10 mouse cellular contexts compared by ENCODE assay signal in genomic region chr2:35174100-35174499, GRCm38 (mm10). TPM values are rescaled to one million over a fixed set of nuclear protein-coding genes. Genes with fewer than 3 reads are reported as not detected.
DNase-seq lines count a peak whose midpoint lies in the region; ATAC-seq and TF ChIP-seq lines count a peak whose summit lies in the region.
"Had no signal": no experiment of that assay in that cellular context is flagged by ENCODE, and none has a peak within 500 bp of the region (broad histone marks: within the 10 kb centered on the region; RNA-seq: fewer than 3 reads in every experiment).

No protein-coding gene starts in this region.

- H3K9me3 ChIP-seq in kidney, embryonic 16.5 days (ENCODE audit: low read length) = no peaks in the 10 kb centered on the region
- no peaks in the 10 kb centered on the region; the same call in 1 of the 2 replicates for H3K9me3 ChIP-seq in ES-E14 (ENCODE audit: control insufficient read depth, insufficient read depth, low read depth, low read length)
- no peaks in the 10 kb centered on the region for H3K9me3 ChIP-seq in limb, embryonic 12.5 days
- H3K9me3 ChIP-seq: hindbrain, embryonic 13.5 days; midbrain, embryonic 13.5 days had no signal

- H3K27me3 ChIP-seq in kidney, embryonic 16.5 days (ENCODE audit: insufficient read depth, low read length) = no peaks in the 10 kb centered on the region
- no peaks in the 10 kb centered on the region for H3K27me3 ChIP-seq in limb, embryonic 12.5 days
- H3K27me3 ChIP-seq: hindbrain, embryonic 13.5 days; midbrain, embryonic 13.5 days had no signal

- no peak overlapping the region for H3K4me3 ChIP-seq in kidney, embryonic 16.5 days (ENCODE audit: low read length)
- H3K4me3 ChIP-seq in ES-E14 (ENCODE audit: insufficient read depth in 1 of 2, low read depth in 1 of 2, low read length in 2 of 2, poor library complexity in 1 of 2, severe bottlenecking in 1 of 2) = no peak overlapping the region
- no peak overlapping the region for H3K4me3 ChIP-seq in brown adipose tissue, adult 24 weeks (ENCODE audit: insufficient read depth, low read depth, low read length)
- H3K4me3 ChIP-seq in limb, embryonic 12.5 days (replicated peaks) = no peak overlapping the region
- H3K4me3 ChIP-seq: hindbrain, embryonic 13.5 days; midbrain, embryonic 13.5 days had no signal

- H3K36me3 ChIP-seq in kidney, embryonic 16.5 days (ENCODE audit: insufficient read depth, low read length) = peaks cover 74% of the 10 kb centered on the region
- peaks cover 40% of the 10 kb centered on the region for H3K36me3 ChIP-seq in ES-E14 (ENCODE audit: control insufficient read depth, insufficient read depth, low read length, poor library complexity, severe bottlenecking)
- peaks cover 97% of the 10 kb centered on the region for H3K36me3 ChIP-seq in limb, embryonic 12.5 days

- 25% methylated on average over 5 of the region's 5 CpGs for WGBS in kidney, embryonic 16.5 days
- WGBS in limb, embryonic 12.5 days = 31% methylated on average over 5 of the region's 5 CpGs

- 0 out of 2 replicates have a peak, but pooled peaks have one; percentile 40 for ATAC-seq in kidney, embryonic 16.5 days (ENCODE audit: low FRiP score, low TSS enrichment)
- peak; percentile 37; the same call in 1 of the 2 replicates for ATAC-seq in limb, embryonic 12.5 days (ENCODE audit: insufficient number of reproducible peaks, insufficient read depth, low FRiP score, low TSS enrichment, low read depth)
- ATAC-seq: forebrain, embryonic 14.5 days; midbrain, embryonic 13.5 days had no signal

- H3K4me2 ChIP-seq in kidney, embryonic 16.5 days (replicated peaks; ENCODE audit: low read depth, low read length) = no peak overlapping the region
- H3K4me2 ChIP-seq in limb, embryonic 12.5 days = no peak overlapping the region
- H3K4me2 ChIP-seq: hindbrain, embryonic 13.5 days; midbrain, embryonic 13.5 days had no signal

- H3K27ac ChIP-seq in kidney, embryonic 16.5 days (ENCODE audit: low read length) = peak overlapping the region; percentile 71; the same call in 1 of the 2 replicates
- no peak overlapping the region for H3K27ac ChIP-seq in ES-E14 (ENCODE audit: insufficient read depth, low read depth, low read length, poor library complexity, severe bottlenecking)
- H3K27ac ChIP-seq in brown adipose tissue, adult 24 weeks (replicated peaks; ENCODE audit: low read depth, low read length) = 0 out of 2 replicates have a peak overlapping the region, but pooled peaks have one; percentile 52
- H3K27ac ChIP-seq in limb, embryonic 12.5 days = peak overlapping the region; percentile 45; the same call in 1 of the 2 replicates
- H3K27ac ChIP-seq: hindbrain, embryonic 13.5 days; midbrain, embryonic 13.5 days had no signal

- H3K4me1 ChIP-seq in kidney, embryonic 16.5 days (ENCODE audit: insufficient read depth, low read length) = peaks cover 3% of the 10 kb centered on the region; the same call in 1 of the 2 replicates
- no peaks in the 10 kb centered on the region for H3K4me1 ChIP-seq in ES-E14 (ENCODE audit: control insufficient read depth in 2 of 2, insufficient read depth in 2 of 2, low read length in 2 of 2, poor library complexity in 1 of 2)
- H3K4me1 ChIP-seq in brown adipose tissue, adult 24 weeks (ENCODE audit: control insufficient read depth, insufficient read depth, insufficient read length, low read length) = peaks cover 4% of the 10 kb centered on the region
- H3K4me1 ChIP-seq in limb, embryonic 12.5 days (replicated peaks) = 0 out of 2 replicates have a peak, but pooled peaks cover 4% of the 10 kb centered on the region
- H3K4me1 ChIP-seq: hindbrain, embryonic 13.5 days; midbrain, embryonic 13.5 days had no signal

- no peak for DNase-seq in kidney, adult 18-20 months
- no peak for DNase-seq in ES-E14 (ENCODE audit: low read depth, low spot score)
- DNase-seq in cerebellum, postnatal 10 days = no peak
- no peak for DNase-seq in layer of hippocampus, postnatal 36 days

- in situ Hi-C loops in ES-E14 (cut with MboI; ENCODE audit: low sequenced_read_pairs in 2 of 2, unreplicated experiment in 2 of 2) = no loop called here

- H3K9ac ChIP-seq in kidney, embryonic 16.5 days (replicated peaks; ENCODE audit: low read length) = no peak overlapping the region
- peak overlapping the region; percentile 31; the same call in 1 of the 2 replicates for H3K9ac ChIP-seq in ES-E14 (ENCODE audit: insufficient read depth, low read depth, low read length, poor library complexity, severe bottlenecking)
- no peak overlapping the region for H3K9ac ChIP-seq in limb, embryonic 12.5 days (replicated peaks)
- H3K9ac ChIP-seq: hindbrain, embryonic 13.5 days; midbrain, embryonic 13.5 days had no signal

TF ChIP-seq in ES-E14, 5 proteins besides CTCF, POLR2A, EP300 and RAD21:
- TF ChIP-seq ZNF384 (IDR thresholded peaks at IDR 0.05; ENCODE audit: low read depth, low read length) (no peak), ZC3H11A (IDR thresholded peaks at IDR 0.05; ENCODE audit: borderline replicate concordance, low read depth, low read length) (no peak), MAFK (IDR thresholded peaks at IDR 0.05; ENCODE audit: insufficient read depth, low read depth, low read length) (no peak), CHD2 (IDR thresholded peaks at IDR 0.05; ENCODE audit: low read depth, low read length) (no peak), HCFC1 (IDR thresholded peaks at IDR 0.05; ENCODE audit: borderline replicate concordance, insufficient read depth, low read length) (no peak)

RNA-seq across cellular contexts. Expression of gene Rab14, which starts 26.8 kb away (rescaled TPM):
- 309 and 365 TPM in 2 replicates for polyA plus RNA-seq in kidney, embryonic 16.5 days (2015; fragmentation: Nextera tagmentation; extraction: Ambion mirVana)
- total RNA-seq in ES-E14 (2012; rRNA removed) = 34.0 and 39.5 TPM in 2 replicates
- polyA plus RNA-seq in brown adipose tissue, adult 24 weeks (2012; ENCODE audit: insufficient read depth, insufficient read length, missing spikeins) = 114 and 128 TPM in 2 replicates
- polyA plus RNA-seq in limb, embryonic 12.5 days (2016; fragmentation: Nextera tagmentation; extraction: Ambion mirVana) = 270 and 291 TPM in 2 replicates
- total RNA-seq in layer of hippocampus, postnatal 36 days (2021) = 100 to 1,000 TPM; 234 to 236 TPM
